Mouse (Mus musculus): Measurements from ENCODE around the gene Tmem145.

DNA sequence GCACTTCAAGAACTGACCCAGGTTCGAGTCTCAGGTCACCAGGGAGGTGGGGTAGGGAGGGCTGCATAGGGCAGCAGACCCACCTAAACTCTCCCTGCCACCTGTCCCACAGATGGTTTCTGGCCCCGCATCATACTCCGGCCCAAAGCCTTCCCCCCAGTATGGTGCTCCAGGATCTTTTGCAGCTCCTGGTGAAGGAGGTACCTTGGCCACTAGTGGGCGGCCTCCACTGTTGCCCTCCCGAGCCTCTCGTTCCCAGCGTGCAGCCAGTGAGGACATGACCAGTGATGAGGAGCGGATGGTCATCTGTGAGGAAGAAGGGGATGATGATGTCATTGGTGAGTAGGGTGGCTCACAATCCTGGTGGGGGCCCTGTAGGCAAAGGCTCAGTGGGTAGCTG lies 18.9 kb upstream of the Tmem145 start:
- no peak; the same call in 1 of the 2 replicates for TF ChIP-seq CTCF (conservative IDR thresholded peaks at IDR 0.05; ENCODE audit: insufficient read depth, insufficient read length, low read depth, low read length)
- no peak for TF ChIP-seq POLR2A (IDR thresholded peaks at IDR 0.05; ENCODE audit: low read depth, low read length)
